Mouse (Mus musculus): Measurements from ENCODE around the gene Galnt14.

Galnt14 gene

DNA sequence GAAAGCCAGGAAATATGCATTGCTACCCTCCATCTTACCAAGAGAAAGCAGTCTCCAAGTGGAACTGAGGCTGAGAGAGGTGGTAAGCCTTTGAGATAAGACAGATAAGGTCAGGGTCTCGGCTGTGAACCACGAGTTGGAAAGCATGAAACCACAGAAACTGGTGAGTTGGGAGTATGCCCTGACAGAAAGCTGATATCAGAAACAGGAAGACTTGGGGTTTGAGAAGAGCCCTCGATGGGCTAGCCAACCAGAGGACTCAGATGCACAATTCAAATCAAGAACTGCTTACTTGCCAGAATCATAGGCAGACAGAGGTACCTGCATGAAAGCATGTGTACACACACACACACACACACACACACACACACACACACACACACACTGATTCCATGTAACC is 47.0 kb downstream of the Galnt14 start:
- no peak for DNase-seq

GRCm38 (mm10) chr17:73658731-73659445 is 51.4 kb downstream of the Galnt14 start:
- DNase-seq, result no peak

GRCm38 (mm10) chr17:73656373-73656772 is 53.9 kb downstream of the Galnt14 start:
- no peak for DNase-seq

DNA sequence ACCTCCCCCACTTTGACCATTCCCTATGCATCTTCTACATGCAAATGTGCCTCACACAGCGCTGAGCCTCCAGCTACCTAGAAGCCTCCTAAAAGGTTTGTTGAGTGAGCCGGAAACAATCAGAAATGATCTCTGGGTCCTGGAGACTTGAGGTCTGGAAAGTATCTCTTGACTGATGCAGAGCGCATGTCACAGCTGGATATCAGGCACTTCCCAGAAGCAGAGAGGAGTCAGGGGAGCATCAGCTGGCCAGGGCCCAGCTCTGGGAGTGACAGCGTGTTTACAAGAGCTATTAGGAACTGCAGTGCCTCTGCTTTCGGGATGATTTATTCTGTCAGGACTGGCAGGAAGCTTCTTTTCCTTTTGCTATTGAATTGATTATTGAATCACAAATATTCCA is 56.0 kb downstream of the Galnt14 start:
- no peak for DNase-seq

- no peak for DNase-seq
Observed at GRCm38 (mm10) chr17:73649371-73649770, 60.9 kb downstream of the Galnt14 start.

- DNase-seq, result no peak
Observed at GRCm38 (mm10) chr17:73641676-73642075, 68.6 kb downstream of the Galnt14 start.

GRCm38 (mm10) chr17:73640117-73640480 is 70.2 kb downstream of the Galnt14 start:
- no peak for DNase-seq

DNA sequence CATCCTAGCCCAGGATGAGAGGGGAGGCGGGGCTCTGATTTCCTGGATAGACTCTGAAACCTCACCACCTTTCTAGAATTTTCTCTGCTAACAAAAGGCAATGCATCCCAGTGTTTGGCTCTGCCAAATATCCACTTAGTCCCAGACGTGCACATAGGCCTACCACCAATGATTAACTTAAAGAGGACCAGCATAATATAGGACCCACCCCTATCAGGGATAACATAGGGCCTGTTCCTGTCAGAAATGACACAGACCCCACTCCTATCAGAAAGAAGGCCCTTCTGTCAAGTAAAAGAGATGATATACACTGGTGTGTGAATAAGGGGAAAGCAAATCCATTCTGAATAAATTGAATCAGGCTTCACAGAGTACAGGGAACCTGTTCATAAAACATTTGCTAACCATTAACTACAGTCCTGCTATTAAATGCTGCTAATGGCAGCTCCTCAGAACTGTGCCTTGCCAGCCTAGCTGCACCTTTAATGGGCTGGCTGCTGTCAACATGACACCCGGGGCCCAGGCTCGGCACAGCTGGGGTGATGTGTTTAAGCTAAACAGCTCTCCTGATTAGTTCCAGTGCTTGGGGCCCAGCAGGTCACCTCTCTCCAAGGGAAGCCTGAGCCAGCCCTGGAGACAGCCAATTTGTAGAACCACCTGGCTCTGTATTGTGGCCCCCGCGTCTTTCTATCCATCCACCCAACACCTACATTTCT is 70.7 kb downstream of the Galnt14 start:
- peak; percentile 65 for DNase-seq

GRCm38 (mm10) chr17:73636988-73637387 is 73.3 kb downstream of the Galnt14 start:
- DNase-seq, result no peak

DNA sequence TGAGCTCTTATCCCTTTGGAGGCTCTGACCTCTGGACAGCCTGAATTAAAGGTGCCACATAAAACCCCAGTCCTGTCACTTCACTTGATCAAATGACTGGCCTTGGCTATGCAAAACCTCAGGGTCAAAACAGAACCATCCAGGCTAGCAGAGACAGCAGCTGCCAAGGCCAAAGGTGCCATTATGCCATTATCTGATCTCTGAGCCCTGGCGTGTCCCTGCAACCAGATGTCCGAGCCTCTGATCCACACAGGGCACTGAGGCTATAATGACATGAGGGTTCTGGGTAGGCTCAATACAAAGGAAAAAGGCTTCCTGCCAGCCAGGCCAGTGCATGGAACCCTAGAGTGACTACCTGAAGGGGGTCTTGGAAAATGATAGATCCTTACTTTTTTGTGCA is 75.4 kb downstream of the Galnt14 start:
- no peak for DNase-seq

DNA sequence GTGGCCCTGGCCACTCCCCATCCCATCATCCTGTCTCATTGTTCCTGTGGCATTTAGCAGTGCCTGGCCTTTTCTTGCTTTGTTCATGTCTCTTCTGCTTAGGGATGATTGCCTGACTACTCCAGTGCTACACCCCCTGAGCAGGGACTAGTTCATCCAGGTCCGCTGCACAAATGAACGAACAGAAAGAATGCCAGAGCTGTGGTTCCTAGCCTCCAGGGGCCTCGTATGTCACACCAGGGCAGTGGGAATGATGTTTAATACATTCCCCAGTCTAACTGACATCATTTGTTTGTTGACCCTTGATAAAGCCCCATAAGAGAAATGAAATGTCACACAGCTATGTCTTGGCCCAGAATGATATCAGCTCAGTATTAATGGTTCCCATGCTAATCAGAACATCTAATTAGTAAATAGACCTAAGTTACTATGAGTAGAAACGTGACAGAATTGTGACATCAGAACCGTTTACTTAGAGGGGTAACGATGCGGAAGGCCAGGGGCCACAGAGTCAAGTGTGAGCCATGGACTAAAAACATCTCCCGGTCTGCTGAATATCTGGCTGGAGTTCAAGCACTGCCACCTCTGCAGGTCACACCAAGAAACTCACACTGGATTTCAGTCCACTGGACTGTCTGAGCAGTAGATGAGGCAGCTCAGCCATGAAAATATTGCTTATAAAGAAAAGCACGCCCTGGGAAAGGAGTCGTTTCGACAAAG is 76.1 kb downstream of the Galnt14 start:
- DNase-seq, result peak; percentile 21

DNA sequence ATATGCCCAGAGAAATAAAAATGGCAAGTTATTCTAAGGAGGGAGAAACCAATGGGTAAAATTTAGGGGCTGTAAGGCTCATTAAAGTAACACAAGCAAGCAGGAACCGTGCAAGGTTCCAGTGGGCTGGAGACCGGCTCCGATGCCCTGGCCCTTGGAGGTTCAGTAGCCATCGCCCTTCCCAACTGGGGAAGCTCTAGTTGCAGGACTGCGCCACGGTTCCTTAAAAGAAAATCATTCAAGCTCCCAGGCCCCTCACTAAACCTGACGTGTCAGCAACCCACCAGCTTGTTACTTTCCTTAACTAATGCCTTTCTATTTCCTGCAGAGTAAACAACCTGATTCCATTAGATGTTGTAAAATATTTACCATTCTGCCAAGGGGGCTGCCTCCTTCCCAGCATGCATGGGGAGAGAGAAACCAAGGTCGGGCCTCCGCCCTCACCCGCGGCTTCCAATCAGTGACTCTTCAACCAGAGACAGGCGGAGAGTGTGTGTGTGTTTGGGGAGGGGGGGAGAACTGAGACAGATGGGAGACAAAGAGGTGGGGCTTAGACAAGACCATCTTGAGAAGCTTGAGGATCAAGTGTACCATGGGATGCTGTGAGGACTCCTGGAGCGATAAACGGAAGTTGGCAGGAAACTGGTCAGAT is 81.9 kb downstream of the Galnt14 start:
- no peak for DNase-seq

- no peak for DNase-seq
Observed at GRCm38 (mm10) chr17:73626912-73627311, 83.3 kb downstream of the Galnt14 start.

- DNase-seq, result no peak
Observed at GRCm38 (mm10) chr17:73620049-73620448, 90.2 kb downstream of the Galnt14 start.

- peak; percentile 69 for DNase-seq
Observed at GRCm38 (mm10) chr17:73602552-73603478, 107.4 kb downstream of the Galnt14 start.

DNA sequence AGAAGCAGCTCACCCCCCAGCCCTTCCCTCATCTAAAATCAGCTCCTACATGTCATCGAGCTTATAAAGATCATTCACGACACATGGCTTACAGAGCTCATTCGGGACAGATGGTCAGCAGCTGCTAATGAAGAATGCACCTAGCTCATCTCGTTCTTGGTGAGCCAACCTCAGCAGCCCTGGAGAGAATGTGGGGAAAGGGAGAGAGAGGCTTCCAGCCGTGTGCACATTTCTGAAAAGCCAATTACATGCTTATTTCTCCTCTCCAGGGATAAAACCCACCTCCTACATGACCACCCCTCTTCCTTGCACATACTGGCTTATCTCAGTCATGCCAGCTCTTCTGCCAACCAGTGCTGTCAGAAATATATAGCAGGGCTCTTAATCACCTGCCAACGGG is 110.3 kb downstream of the Galnt14 start:
- DNase-seq, result no peak

DNA sequence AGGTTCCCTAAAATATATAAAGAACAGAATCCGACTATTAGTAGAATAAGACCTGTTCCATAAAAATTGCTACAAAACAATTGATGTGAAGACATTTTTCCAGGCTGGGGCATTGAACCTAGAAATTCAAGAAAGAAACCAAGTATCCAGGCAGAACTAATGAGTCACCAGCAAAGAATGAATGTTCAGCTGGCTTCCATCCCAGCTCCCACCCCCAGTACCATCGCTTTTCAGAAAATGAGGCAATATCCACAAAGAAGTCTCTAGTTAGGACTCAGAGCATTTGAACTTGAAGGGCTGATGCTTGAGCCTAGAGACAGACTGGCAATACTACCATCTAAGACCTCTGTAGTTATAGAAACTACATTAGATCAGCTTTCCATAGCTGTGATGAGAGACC is 118.2 kb downstream of the Galnt14 start:
- peak; percentile 20 for DNase-seq

DNA sequence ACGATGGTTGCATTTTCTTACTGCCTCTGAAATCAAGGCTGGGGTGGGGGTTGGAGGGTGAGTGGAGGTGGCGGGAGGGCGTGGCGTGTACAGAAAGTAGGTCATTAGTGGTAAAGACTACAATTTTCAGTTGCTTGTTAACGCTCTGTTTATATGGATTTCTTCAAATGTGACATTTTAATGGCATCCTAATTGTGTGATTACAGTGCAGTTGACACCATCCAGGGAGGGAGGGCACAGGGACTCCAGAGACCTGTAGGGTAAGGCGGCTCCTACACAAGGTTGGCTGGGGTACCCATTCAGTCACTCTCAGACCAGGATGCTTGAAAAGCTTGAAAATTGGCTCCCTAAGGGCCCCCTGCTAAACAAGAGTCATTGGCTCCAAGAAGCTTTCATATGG is 122.7 kb downstream of the Galnt14 start:
- DNase-seq, result no peak

GRCm38 (mm10) chr17:73574186-73574585 is 136.1 kb downstream of the Galnt14 start:
- DNase-seq, result no peak

DNA sequence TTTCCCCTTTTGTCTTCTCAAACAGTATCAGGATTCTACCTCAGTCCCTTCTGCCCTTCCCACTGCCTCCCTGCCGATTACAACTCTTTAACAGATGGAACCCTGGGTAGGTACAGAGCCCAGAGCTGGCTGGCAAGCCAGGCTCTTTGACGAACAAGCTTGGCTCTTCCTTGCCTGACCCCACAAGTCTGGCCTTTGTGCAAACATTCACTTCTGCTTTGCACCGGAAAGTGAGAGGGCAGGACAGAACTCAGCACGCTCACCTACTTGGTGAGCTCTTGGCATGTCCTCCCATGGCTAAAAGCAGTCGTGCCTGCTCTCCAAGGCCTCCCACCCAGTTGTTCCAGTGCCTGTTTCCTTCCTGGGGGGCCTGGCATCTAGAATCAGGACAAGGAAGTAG is 137.4 kb downstream of the Galnt14 start:
- DNase-seq, result no peak

GRCm38 (mm10) chr17:73572440-73572839 is 137.8 kb downstream of the Galnt14 start:
- peak; percentile 83 for DNase-seq

GRCm38 (mm10) chr17:73571961-73572360 is 138.3 kb downstream of the Galnt14 start:
- no peak for DNase-seq

All from kidney, adult 18-20 months (tissue).